Mouse (Mus musculus) mouse trophoblast stem cell (cell line): ENCODE measurements around the gene Phf5a.
"Not testable (repeated sequence)": the region's sequence is repeated elsewhere in the genome, so short reads cannot be mapped to it uniquely, and the experiment has no call there.

Experiments used
- in situ Hi-C, 2 experiments: fragments of 300-500 bp; cut with MseI, MboI; formaldehyde crosslinking; loops; 2 replicates in 1 of 2; 3 replicates in 1 of 2; pipeline ENCODE4 v1.15.1; 2025

The Phf5a gene

DNA sequence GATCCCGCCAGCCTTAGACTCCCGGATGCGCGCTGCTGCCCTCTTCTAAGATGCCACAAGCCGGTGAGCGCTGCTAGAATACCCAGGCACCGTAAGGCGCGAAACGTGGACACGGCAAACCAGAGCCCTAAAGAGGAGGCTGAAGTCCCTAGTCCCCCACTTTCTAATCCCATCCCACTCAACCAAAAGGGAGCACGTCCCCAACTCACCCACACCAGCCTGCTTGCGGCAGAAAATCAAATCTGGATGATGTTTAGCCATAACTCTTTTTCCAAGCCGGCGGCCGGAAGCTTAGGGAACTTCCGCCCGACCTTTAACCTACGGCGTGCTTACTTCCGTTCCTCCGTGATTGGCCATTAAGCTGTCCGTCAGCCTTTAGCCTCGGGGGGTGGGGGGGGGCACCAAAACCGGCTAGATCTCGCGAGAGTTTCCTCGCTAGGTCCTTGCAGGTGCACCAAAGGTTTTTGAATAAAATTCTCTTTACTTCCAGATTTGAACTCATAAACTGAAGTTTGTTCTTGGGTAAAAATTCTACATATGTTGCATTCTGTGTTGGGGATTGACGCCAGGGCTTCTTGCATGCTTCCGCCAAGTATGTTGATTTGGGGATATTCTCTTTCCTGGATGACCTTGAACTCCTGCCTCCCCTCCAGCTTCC, at the start of gene Phf5a:
Phf5a (minus strand) TSS at position 308 of the 658 bp plus-strand sequence.
- in situ Hi-C loops = no loop called here

DNA sequence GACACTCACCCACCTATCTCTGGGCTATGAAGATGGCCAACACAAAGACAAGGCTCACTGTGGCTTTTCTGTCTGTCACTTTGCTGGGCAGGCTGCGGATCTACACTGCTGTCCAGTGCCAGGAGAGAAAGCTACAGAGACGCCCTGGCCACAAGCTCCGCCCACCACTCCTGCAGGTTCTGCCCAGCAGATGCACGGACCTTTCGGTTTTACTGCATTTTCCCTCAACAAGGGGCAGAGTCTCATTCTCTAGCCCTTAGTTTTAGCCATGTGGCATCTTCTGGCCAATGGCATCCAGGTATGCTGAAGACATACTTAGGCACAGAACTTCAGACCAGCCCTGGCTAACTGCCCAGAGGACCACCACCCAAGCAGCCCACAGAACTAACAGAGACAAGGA, 49.5 kb upstream of the Phf5a start:
- in situ Hi-C loops = no loop called here

- in situ Hi-C loops = no loop called here
Observed at GRCm38 (mm10) chr15:81920546-81921217, 49.0 kb upstream of the Phf5a start.

DNA sequence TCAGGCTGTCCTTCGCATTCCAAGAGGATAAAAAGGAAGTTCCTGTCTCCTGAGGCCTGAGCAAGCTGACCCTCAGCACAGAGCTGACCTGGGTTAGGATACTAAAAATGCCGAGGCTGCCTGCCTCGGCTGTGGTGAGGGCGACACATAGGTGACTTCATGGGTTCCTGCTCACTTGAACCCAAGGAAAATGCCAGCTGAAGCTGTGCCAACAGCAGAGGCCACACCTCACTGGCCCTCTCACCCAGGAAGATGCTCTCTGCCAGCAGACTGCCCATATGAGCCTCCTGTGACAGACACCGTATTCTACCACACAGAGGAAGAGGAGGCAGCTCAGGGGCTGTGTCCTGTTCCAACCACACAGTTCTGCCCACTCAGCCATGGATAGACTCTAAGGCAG, 47.4 kb upstream of the Phf5a start:
- in situ Hi-C loops = no loop called here

GRCm38 (mm10) chr15:81917621-81918463, 46.1 kb upstream of the Phf5a start:
- in situ Hi-C loops = no loop called here

DNA sequence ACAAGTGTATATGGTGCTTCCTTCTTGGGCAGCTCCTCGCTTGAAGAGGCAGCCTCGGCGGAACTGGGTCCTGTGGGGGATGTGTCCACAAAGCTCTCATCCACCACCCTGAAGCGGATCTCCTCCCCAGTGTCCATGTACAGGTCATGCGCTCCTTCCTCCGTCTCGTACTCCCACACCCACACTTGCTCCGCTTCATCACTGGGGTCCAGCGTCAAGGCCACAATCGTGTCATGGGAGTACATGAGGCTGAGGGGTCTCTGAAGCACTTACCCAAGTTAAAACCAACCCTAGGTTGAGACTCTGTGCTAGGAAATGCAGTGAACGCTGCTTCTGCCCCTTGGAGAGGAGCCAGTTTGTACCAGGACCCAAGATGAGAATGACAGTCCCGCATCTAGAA, 45.5 kb upstream of the Phf5a start:
- in situ Hi-C loops = no loop called here

- in situ Hi-C loops = no loop called here
Observed at GRCm38 (mm10) chr15:81915663-81916062, 44.0 kb upstream of the Phf5a start.

GRCm38 (mm10) chr15:81914668-81915067, 43.0 kb upstream of the Phf5a start:
- in situ Hi-C loops = no loop called here

- in situ Hi-C loops = no loop called here
Observed at GRCm38 (mm10) chr15:81912498-81912897, 40.8 kb upstream of the Phf5a start.

DNA sequence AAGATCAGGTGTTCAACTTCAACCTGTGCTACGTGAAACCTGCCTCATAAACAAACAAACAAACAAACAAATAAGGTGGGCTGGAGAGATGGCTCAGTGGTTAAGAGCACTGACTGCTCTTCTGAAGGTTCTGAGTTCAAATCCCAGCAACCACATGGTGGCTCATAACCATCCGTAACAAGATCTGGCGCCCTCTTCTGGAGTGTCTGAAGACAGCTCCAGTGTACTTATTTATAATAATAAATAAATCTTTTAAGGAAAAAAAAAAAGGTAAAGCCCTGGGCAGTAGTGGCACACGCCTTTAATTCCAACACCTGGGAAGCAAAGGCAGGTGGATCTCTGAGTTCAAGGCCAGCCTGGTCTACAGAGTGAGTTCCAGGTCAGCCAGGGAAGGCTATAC, 37.1 kb upstream of the Phf5a start:
- in situ Hi-C loops = not testable (repeated sequence)

- in situ Hi-C loops = no loop called here
Observed at GRCm38 (mm10) chr15:81907953-81908352, 36.2 kb upstream of the Phf5a start.

DNA sequence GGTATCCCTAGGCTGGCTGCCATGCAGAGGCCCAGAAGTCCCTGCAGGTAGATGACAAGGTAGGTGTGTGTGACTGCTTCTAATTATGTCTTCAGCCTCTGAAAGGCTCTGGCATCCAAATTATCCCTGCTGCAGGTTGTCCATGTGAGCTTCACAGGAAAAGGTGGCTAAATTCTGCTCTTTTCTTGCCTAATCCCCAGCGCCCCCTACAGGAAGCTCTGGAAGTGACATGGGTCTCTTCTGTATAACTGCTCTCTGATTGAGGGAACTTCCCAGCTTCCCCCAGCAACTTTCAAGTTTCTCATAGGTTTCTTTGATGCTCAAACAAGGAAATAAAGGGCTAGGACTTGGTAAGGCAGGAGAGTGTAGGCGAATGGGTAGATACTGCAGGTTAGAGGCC, 33.2 kb upstream of the Phf5a start:
- in situ Hi-C loops = no loop called here

GRCm38 (mm10) chr15:81898751-81899150, 27.0 kb upstream of the Phf5a start:
- in situ Hi-C loops = no loop called here

DNA sequence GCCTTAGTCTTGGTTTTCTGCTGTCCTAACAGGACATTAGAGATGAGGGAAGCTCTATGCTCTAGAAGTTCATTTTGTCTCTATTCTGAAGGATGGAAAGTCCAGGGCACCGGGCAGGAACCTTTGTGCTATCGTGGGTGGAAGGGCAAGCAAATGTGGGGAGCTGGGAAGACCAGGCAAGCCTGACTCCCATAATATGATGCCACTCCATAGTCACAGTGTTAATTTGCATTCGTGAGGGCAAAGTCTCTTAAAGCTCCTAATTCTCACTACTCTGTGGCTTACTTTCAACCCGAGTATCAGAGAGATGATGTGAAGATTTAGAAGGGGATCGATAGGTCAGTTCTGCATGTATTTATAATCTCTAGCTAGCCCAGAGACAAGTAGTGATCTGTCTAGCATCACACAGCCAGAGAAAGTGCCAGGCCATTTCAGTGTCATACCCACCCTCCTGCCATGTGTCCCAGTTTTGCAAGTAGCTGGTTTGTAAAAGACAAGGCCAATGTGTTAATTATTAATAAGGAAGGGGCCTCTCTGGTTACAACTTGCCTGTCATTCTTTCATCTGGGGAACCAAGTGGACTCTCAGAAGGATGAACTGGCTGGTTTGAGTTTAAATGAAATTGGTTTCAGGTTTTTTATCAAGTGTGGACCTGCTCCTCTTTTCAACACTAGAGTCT, 26.0 kb upstream of the Phf5a start:
- in situ Hi-C loops = no loop called here

- in situ Hi-C loops = no loop called here
Observed at GRCm38 (mm10) chr15:81896407-81896806, 24.7 kb upstream of the Phf5a start.

GRCm38 (mm10) chr15:81894002-81894401, 22.3 kb upstream of the Phf5a start:
- in situ Hi-C loops = no loop called here

- in situ Hi-C loops = no loop called here
Observed at GRCm38 (mm10) chr15:81891822-81892580, 20.3 kb upstream of the Phf5a start.

GRCm38 (mm10) chr15:81891140-81891802, 19.6 kb upstream of the Phf5a start:
- in situ Hi-C loops = no loop called here

GRCm38 (mm10) chr15:81889175-81889574, 17.5 kb upstream of the Phf5a start:
- in situ Hi-C loops = no loop called here

DNA sequence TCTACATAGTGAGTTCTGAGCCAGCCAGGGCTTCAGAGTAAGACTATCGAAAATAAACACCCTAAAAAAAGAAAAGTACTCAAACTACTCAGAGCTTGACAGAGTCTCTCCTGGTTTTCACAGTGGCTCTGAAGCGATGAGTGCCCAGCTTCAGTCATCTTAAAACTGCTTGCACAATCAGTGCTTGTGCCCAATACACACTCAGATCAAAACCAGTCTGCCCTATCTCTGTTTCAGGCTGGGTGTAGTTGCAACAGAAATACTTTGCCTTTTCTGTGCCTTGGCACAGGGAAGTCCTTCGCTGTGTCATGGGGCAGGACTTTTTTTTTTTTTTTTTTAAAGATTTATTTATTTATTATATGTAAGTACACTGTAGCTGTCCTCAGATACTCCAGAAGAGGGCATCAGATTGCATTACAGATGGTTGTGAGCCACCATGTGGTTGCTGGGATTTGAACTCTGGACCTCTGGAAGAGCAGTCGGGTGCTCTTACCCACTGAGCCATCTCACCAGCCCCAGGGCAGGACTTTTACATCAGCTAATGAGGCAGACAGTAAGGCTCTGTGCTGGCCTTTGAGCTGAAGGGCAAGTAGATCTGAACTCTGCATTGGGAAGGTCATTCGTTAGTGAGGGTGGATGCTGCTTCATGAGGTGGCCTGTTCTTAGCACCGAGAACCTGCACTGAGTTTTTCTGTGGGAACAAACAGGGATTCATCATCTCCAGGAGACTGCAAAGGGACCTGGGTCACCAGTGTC, 15.3 kb upstream of the Phf5a start:
- in situ Hi-C loops = no loop called here
